Mouse (Mus musculus) lung, postnatal 4 days (tissue): ENCODE measurements at regions not wholly inside any gene's neighbourhood (a gene's known extent, or its start where the extent isn't known, plus 50 kb on each side); places are given as distances from the start of the nearest gene placed in this dataset.

ENCODE experiments used
- DNase-seq, 2 experiments: peaks; one replicate each; pipeline ENCODE4 v3.0.0; 2021

- DNase-seq = no peak
Measured at GRCm38 (mm10) chr13:103460499-103460898, 126.2 kb upstream of the Mast4 start.

- no peak for DNase-seq
Measured at GRCm38 (mm10) chr13:103459486-103460147, 125.3 kb upstream of the Mast4 start.

- no peak for DNase-seq
Measured at GRCm38 (mm10) chr13:103452837-103453236, 118.5 kb upstream of the Mast4 start.

GRCm38 (mm10) chr13:103430589-103430988 lies 96.3 kb upstream of the Mast4 start:
- DNase-seq = no peak

GRCm38 (mm10) chr13:103424011-103424410 lies 89.7 kb upstream of the Mast4 start:
- DNase-seq = no peak

GRCm38 (mm10) chr13:103423417-103423816 lies 89.1 kb upstream of the Mast4 start:
- no peak for DNase-seq

- no peak for DNase-seq
Measured at GRCm38 (mm10) chr13:103422997-103423396, 88.7 kb upstream of the Mast4 start.

GRCm38 (mm10) chr13:103419146-103419545 lies 84.8 kb upstream of the Mast4 start:
- DNase-seq = no peak

GRCm38 (mm10) chr13:103417256-103417655 lies 83.0 kb upstream of the Mast4 start:
- DNase-seq = no peak

- DNase-seq = no peak
Measured at GRCm38 (mm10) chr13:103415335-103415734, 81.0 kb upstream of the Mast4 start.

GRCm38 (mm10) chr13:103412566-103412965 lies 78.3 kb upstream of the Mast4 start:
- no peak for DNase-seq

- DNase-seq = no peak
Measured at GRCm38 (mm10) chr13:103409286-103409685, 75.0 kb upstream of the Mast4 start.

- no peak for DNase-seq
Measured at GRCm38 (mm10) chr13:103396526-103397020, 62.3 kb upstream of the Mast4 start.

- peak in 1 of 2 experiments; percentile 11 for DNase-seq
Measured at GRCm38 (mm10) chr13:103396099-103396498, 61.8 kb upstream of the Mast4 start.

- no peak for DNase-seq
Measured at GRCm38 (mm10) chr13:103392581-103392980, 58.3 kb upstream of the Mast4 start.

GRCm38 (mm10) chr13:103391396-103391795 lies 57.1 kb upstream of the Mast4 start:
- no peak for DNase-seq

GRCm38 (mm10) chr13:103390991-103391390 lies 56.7 kb upstream of the Mast4 start:
- DNase-seq = no peak

GRCm38 (mm10) chr13:103386948-103387347 lies 52.7 kb upstream of the Mast4 start:
- no peak for DNase-seq
